Mouse (Mus musculus): Measurements from ENCODE around the gene Tssk1. TPM values are rescaled to one million over a fixed set of nuclear protein-coding genes. Genes with fewer than 3 reads are reported as not detected.
A peak's percentile ranks its signal among the peaks of the same experiment; 100 is the strongest.

Tssk1 gene
- polyA plus RNA-seq, 1 experiment from 2014 or later = 0.10 TPM

GRCm38 (mm10) chr16:17911052-17911595, 17.1 kb downstream of the Tssk1 start, which contains the start of gene Ess2:
TSS of gene Ess2 (minus strand) at chr16:17911348.
- peak; percentile 93 for ATAC-seq (ENCODE audit: low FRiP score)
- Histone ChIP-seq H3K4me1 (peaks cover 19% of the 10 kb centered on the region), H3K27ac (peak within 1 kb of the TSS; percentile 40; the same call in 1 of the 2 replicates), H3K9ac (peak within 1 kb of the TSS; percentile 72), H3K36me3 (peaks cover 33% of the 10 kb centered on the region), H3K27me3 (peaks cover 46% of the 10 kb centered on the region), H3K4me3 (peak within 1 kb of the TSS; percentile 66), H3K4me2 (replicated peaks) (peak within 1 kb of the TSS; percentile 91), H3K9me3 (replicated peaks) (no peaks in the 10 kb centered on the region)
- under 1% methylated on average over 35 of the region's 35 CpGs for WGBS

- Histone ChIP-seq H3K27me3 (peaks cover 74% of the 10 kb centered on the region), H3K4me3 (peak within 1 kb of the TSS; percentile 35), H3K27ac (no peak within 1 kb of the TSS), H3K9ac (peak within 1 kb of the TSS; percentile 51), H3K4me2 (replicated peaks) (peak within 1 kb of the TSS; percentile 55), H3K36me3 (no peaks in the 10 kb centered on the region), H3K9me3 (replicated peaks) (no peaks in the 10 kb centered on the region), H3K4me1 (peaks cover 19% of the 10 kb centered on the region)
- under 1% methylated on average over 92 of the region's 106 CpGs for WGBS
- ATAC-seq (ENCODE audit: low FRiP score) = no peak
These were observed 20.6 kb downstream of the Tssk1 start, which contains the start of gene Gsc2 for GRCm38 (mm10) chr16:17914307-17915249. TSS of gene Gsc2 (minus strand) at chr16:17915059.

DNA sequence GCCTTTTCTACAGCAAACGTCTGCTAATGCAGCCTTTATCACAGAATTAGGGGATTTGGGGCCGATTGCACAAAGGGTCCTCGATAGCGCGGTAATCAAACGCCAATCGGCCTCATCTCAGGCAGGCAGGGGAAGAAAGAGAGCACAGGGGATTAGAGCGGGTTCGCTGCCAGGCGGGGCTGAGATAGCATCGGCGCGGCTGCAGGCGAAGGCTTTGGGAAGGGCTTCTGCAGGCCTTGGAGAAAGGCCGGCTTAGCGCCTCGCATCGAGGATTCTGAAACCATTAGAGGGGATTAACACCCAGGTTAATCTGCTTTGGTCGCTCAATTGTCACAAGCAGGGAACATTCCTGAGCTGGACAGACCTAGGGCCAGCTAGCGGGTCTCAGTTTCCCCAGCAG, 26.6 kb downstream of the Tssk1 start:
- Histone ChIP-seq H3K4me1 (peaks cover 20% of the 10 kb centered on the region), H3K9ac (0 out of 2 replicates have a peak overlapping the region, but pooled peaks have one; percentile 14), H3K27me3 (peaks cover 42% of the 10 kb centered on the region), H3K4me3 (no peak overlapping the region), H3K36me3 (peaks cover 10% of the 10 kb centered on the region), H3K27ac (no peak overlapping the region), H3K9me3 (replicated peaks) (no peaks in the 10 kb centered on the region), H3K4me2 (replicated peaks) (peak overlapping the region; percentile 98; the same call in 1 of the 2 replicates)
- no peak for ATAC-seq (ENCODE audit: low FRiP score)
- WGBS = 10% methylated on average over 20 of the region's 20 CpGs

DNA sequence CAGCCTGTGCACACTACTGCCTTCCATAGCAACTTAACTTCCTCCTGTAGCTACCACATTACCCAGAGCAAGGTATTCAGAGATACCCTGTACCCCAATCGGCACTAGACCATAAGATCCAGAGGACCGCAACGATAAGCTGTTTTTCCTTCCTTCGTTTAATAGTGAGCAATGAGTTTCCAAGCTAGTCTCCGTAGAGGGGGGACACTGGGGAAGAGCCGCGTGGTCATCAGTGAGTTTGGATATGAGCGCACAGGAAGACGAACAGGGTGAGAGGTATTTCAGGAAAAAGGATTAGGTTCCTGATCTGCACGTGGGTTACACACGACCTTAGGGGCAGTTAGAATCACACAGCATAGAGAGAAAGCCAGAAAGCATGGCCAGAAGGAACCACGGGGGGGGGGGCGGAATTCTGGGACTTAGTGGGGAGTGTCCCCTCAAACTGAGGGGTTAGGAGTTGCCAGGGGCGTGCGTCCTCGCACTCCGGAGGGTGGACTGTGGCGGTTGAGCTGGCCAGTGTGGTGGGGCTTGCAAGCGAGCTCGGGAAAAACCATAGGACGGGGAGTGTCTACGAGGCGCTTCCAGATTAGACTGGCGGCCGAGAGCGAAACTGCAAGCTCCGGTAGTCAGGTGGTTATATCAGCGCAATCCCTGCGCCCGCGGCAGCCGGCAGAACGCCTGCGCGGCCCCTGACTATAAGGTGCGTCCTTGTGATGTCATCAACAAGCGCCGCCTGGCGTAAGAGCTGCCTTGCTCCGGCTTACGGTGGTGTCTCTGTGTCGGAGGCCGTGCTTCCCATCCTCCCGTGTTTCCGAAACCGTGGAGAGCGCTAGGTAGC, 27.5 kb downstream of the Tssk1 start:
- H3K9ac ChIP-seq = peak overlapping the region; percentile 92
- peak; percentile 94 for ATAC-seq (ENCODE audit: low FRiP score)
- 3% methylated on average over 45 of the region's 47 CpGs for WGBS
- H3K27me3 ChIP-seq = peaks cover 33% of the 10 kb centered on the region
- H3K4me2 ChIP-seq (replicated peaks) = peak overlapping the region; percentile 98
- peak overlapping the region; percentile 77 for H3K27ac ChIP-seq
- H3K36me3 ChIP-seq = peaks cover 14% of the 10 kb centered on the region
- peak overlapping the region; percentile 77 for H3K4me3 ChIP-seq
- H3K9me3 ChIP-seq (replicated peaks) = no peaks in the 10 kb centered on the region
- peaks cover 20% of the 10 kb centered on the region for H3K4me1 ChIP-seq

- Histone ChIP-seq H3K4me1 (peaks cover 26% of the 10 kb centered on the region), H3K27ac (peak overlapping the region; percentile 77), H3K4me2 (replicated peaks) (peak overlapping the region; percentile 98), H3K27me3 (peaks cover 27% of the 10 kb centered on the region), H3K4me3 (peak overlapping the region; percentile 77), H3K9me3 (replicated peaks) (no peaks in the 10 kb centered on the region), H3K9ac (peak overlapping the region; percentile 92), H3K36me3 (peaks cover 14% of the 10 kb centered on the region)
- peak; percentile 29 for ATAC-seq (ENCODE audit: low FRiP score)
- WGBS = 1% methylated on average over 14 of the region's 14 CpGs
These were observed 28.1 kb downstream of the Tssk1 start for GRCm38 (mm10) chr16:17922163-17922538.

DNA sequence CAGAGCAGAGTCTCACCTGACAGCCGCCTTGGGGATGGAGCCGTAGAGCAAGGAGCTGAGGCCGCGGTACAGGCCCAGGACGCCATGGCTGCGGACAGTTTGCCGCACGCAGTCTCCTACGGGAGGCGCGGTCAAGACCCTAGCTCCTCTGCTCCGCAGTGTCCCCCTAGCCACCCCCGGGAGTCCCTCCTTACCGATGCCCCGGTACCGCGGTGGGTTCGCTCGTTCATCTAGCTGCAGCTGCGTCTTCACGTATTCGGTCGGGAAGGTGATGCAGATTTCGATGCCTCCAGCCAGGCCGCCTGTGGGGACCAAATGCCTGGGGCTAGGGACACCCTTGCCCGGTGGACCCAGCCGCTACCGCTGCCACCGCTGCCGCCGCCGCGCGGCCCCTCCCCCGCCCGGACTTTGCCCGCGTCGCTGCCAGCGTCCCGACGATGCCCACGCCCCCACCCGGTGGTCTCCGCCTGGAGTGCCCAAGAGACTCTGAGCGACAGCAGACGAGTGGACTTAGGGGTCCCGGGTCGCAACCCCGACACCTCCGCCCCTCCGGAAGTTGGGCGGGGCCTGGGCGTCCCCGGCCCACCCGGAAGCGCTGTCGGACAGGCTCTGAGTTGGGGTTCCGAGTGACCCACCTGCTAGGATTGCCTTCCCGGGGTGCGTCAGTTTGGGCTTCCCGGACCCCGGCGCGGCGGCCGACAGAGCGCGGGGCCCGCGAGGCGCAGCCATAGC, 33.5 kb downstream of the Tssk1 start:
- ATAC-seq (ENCODE audit: low FRiP score) = peak; percentile 47
- Histone ChIP-seq H3K9me3 (replicated peaks) (no peaks in the 10 kb centered on the region), H3K27me3 (no peaks in the 10 kb centered on the region), H3K36me3 (peaks cover 14% of the 10 kb centered on the region), H3K4me3 (peak overlapping the region; percentile 90), H3K9ac (peak overlapping the region; percentile 90), H3K27ac (peak overlapping the region; percentile 89), H3K4me2 (replicated peaks) (peak overlapping the region; percentile 92), H3K4me1 (peaks cover 17% of the 10 kb centered on the region)
- WGBS = under 1% methylated on average over 72 of the region's 72 CpGs

DNA sequence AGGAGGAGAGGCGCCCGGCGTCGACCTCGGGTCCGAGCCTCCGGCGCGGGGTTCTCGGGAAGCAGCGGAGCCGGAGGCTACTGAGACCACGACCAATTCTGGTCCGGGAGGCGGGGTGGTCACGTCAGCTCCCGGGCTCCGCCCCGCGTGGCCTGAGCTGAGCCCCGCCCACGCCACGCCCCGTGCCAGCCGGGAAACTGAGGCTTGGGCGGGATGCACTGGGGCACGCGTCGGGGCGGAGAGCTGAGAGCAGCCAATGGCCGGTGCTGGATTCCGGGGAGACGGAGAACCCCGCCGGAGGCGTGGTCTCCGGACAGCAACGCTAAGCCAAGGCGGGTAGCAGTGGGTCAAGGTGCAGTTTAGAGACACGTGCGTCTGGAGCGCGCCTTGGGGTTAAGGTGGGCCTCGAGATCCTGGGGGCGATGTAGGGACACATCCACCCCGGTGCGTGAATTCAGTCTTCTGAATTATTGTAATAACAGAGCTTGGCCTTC, 34.1 kb downstream of the Tssk1 start, which contains the start of gene Slc25a1:
Slc25a1 (minus strand) TSS at position 133 of the 494 bp plus-strand sequence.
- Histone ChIP-seq H3K4me2 (replicated peaks) (peak within 1 kb of the TSS; percentile 92), H3K4me1 (peaks cover 13% of the 10 kb centered on the region), H3K9ac (peak within 1 kb of the TSS; percentile 90), H3K36me3 (peaks cover 14% of the 10 kb centered on the region), H3K9me3 (replicated peaks) (no peaks in the 10 kb centered on the region), H3K27me3 (no peaks in the 10 kb centered on the region), H3K4me3 (peak within 1 kb of the TSS; percentile 90), H3K27ac (peak within 1 kb of the TSS; percentile 89)
- under 1% methylated on average over 41 of the region's 47 CpGs for WGBS
- peak; percentile 80 for ATAC-seq (ENCODE audit: low FRiP score)

DNA sequence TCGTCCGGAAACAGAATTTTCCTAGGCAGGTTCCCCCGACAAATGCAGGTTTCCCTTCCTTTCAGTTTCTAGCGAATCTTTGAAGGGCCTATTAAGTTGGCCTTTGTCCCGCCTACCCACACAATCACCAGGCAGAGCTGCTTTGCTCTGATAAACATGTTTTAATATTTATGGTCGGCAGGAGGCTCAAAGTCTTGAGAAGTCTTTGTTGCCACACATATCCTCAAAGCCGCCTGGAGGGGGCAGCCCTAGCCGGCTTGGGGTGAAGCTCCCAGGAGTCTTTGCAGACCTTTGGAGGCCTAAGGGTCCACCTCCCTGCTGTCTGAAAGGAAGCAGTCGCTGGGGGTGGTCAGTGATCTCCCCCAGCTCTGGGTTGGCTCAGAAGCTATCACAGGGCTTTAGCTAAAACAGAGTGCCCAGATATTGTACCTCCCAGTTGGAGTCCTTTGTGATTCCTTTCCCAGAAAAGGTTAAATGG, 34.6 kb downstream of the Tssk1 start:
- ATAC-seq (ENCODE audit: low FRiP score) = peak; percentile 51
- Histone ChIP-seq H3K27ac (peak overlapping the region; percentile 89), H3K9me3 (replicated peaks) (no peaks in the 10 kb centered on the region), H3K4me2 (replicated peaks) (peak overlapping the region; percentile 92), H3K4me3 (peak overlapping the region; percentile 90), H3K9ac (peak overlapping the region; percentile 90), H3K36me3 (peaks cover 14% of the 10 kb centered on the region), H3K27me3 (0 out of 2 replicates have a peak, but pooled peaks cover 3% of the 10 kb centered on the region), H3K4me1 (peaks cover 13% of the 10 kb centered on the region)
- under 1% methylated on average over 9 of the region's 9 CpGs for WGBS

GRCm38 (mm10) chr16:17929211-17929610, 35.2 kb downstream of the Tssk1 start:
- Histone ChIP-seq H3K9me3 (replicated peaks) (no peaks in the 10 kb centered on the region), H3K36me3 (peaks cover 14% of the 10 kb centered on the region), H3K9ac (no peak overlapping the region), H3K4me2 (replicated peaks) (peak overlapping the region; percentile 92; the same call in 1 of the 2 replicates), H3K4me3 (no peak overlapping the region), H3K27ac (peak overlapping the region; percentile 89), H3K27me3 (0 out of 2 replicates have a peak, but pooled peaks cover 3% of the 10 kb centered on the region), H3K4me1 (peaks cover 13% of the 10 kb centered on the region)
- ATAC-seq (ENCODE audit: low FRiP score) = 0 out of 2 replicates have a peak, but pooled peaks have one; percentile 3
- 4% methylated on average over 2 of the region's 2 CpGs for WGBS

- 70% methylated on average over 2 of the region's 2 CpGs for WGBS
- Histone ChIP-seq H3K27ac (no peak overlapping the region), H3K27me3 (0 out of 2 replicates have a peak, but pooled peaks cover 3% of the 10 kb centered on the region)
These were observed 35.6 kb downstream of the Tssk1 start for GRCm38 (mm10) chr16:17929631-17930030.

More at GRCm38 (mm10) chr16:17929631-17930030, 35.6 kb downstream of the Tssk1 start:
- ATAC-seq (ENCODE audit: low FRiP score) = no peak
- no peaks in the 10 kb centered on the region for H3K9me3 ChIP-seq (replicated peaks)
- peaks cover 13% of the 10 kb centered on the region for H3K4me1 ChIP-seq
- H3K4me3 ChIP-seq = no peak overlapping the region
- H3K36me3 ChIP-seq = peaks cover 14% of the 10 kb centered on the region
- no peak overlapping the region for H3K9ac ChIP-seq
- no peak overlapping the region for H3K4me2 ChIP-seq (replicated peaks)

Data from hindbrain, embryonic 12.5 days (tissue).